Mouse (Mus musculus) urinary bladder, postnatal 10 days (tissue): ENCODE data around the gene Triap1.
"Not testable (repeated sequence)": the region's sequence is repeated elsewhere in the genome, so short reads cannot be mapped to it uniquely, and the experiment has no call there.

ENCODE experiments used
- DNase-seq: peaks from one replicate; pipeline ENCODE4 v3.0.0; 2022; ENCODE audit warnings: low spot score

Triap1 gene

DNA sequence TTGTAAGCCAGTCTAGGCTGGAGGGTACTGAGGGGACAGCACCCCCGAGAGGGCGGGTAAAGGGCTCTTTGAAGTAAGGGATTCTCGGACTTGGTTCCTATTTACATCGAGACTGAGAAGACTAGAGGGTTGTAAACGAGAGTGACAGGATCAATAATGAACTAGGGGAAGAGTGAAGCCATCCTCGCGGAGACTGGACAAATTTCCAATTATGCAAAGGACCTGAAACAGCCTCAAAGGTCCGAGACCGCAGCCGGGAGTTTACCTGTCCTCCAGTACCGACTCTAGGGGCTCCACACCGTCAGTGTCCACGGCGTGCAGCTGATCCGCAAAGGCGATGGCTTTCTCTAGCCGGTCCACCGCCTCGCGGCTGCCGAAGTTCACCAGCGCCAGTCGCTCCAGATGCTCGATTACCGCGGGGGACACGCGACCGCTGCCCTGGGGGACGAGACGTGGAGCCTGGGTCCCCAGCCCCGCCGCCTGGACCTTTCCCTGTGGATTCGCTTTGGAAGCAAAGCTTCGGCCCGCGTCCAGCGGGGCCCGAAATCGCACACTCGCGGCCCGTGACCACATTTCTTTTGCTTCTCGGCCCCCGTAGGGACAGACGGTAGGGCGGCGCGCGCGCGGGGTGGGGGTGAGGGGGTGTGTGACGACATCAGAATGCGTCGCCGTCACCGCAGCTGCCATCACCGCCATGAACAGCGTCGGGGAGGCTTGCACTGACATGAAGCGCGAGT is at the start of gene Triap1, which contains the start of gene Gatc:
Gene Triap1, plus strand, starts transcription at position 649 of the 737 bp plus-strand sequence.
Gene Gatc, minus strand, starts transcription at position 602 of the 737 bp plus-strand sequence.
- DNase-seq: peak; percentile 68

- DNase-seq: no peak
Measured at GRCm38 (mm10) chr5:115294173-115294572, 46.9 kb upstream of the Triap1 start.

- DNase-seq: no peak
Measured at GRCm38 (mm10) chr5:115296347-115296746, 44.7 kb upstream of the Triap1 start.

DNA sequence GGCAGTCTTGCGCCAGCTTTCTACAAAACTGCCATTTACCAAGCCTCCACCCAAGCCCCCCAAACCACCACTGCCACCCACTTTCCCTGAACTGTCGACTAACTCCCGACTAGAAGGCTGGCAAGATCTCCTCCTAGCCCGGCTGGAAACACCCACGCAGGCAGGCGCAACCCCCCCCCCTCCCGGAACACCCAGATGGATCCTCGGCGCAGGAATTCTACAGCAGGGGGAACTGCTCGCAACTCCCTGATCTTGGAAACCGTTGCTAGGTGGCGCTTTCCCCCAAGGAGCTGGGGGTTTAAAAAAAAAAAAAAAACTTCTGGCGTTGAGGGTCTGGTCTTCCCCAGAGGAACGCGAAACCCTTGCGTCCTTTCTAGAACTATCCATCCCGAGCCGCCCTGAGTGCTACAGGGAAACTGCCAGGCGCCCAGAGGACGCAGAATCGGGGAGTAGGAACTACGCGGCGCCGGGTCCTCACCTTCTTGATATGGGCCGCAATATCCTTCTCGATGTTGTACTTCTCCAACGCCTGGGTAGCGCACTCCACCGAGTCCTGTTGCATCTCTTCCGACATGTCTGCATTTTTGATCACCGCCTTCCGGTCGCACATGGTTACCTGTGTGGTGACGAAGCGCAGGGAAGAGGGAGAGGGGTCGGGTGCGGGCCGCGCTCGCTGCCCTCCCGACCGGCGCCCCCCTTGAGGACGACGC is 40.8 kb upstream of the Triap1 start:
- no peak for DNase-seq

GRCm38 (mm10) chr5:115300792-115301614 is 40.0 kb upstream of the Triap1 start, which contains the start of gene Dynll1:
TSS of gene Dynll1 (minus strand) at chr5:115300999.
- peak; percentile 99 for DNase-seq

DNA sequence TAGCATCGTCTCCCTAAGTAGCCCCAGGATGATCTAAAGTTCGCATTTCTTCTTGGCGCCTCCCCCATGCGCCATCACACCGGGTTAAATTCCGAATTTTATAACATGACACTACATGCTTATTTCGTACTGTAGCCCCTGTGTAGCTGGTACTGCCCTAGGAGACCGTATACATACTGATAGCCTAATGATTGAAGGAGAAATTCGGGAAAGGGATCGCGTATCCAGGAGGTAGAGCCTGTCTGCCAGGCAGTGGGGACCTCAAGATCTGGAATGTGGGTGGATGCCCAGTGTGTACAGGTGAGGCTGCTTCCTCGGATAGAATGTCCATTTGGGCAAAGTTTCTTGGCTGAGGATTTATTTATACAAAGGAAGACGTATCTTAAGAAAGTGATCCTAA is 39.4 kb upstream of the Triap1 start:
- no peak for DNase-seq

DNA sequence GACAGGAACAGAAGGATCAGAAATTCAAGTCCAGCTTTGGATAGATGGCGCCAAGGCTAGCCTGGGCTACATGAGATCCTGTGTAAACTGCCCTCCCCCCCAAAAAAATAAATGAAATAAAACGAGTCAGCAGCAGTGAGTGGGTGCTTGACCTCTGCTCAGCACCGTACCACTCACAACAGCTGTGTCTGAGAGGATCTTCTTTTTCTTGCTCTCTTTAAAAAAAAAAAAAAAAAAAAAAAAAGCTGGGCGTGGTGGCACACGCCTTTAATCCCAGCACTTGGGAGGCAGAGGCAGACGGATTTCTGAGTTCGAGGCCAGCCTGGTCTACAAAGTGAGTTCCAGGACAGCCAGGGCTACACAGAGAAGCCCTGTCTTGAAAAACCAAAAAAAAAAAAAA is 38.8 kb upstream of the Triap1 start:
- not testable (repeated sequence) for DNase-seq

- no peak for DNase-seq
Measured at GRCm38 (mm10) chr5:115312354-115312753, 28.7 kb upstream of the Triap1 start.

DNA sequence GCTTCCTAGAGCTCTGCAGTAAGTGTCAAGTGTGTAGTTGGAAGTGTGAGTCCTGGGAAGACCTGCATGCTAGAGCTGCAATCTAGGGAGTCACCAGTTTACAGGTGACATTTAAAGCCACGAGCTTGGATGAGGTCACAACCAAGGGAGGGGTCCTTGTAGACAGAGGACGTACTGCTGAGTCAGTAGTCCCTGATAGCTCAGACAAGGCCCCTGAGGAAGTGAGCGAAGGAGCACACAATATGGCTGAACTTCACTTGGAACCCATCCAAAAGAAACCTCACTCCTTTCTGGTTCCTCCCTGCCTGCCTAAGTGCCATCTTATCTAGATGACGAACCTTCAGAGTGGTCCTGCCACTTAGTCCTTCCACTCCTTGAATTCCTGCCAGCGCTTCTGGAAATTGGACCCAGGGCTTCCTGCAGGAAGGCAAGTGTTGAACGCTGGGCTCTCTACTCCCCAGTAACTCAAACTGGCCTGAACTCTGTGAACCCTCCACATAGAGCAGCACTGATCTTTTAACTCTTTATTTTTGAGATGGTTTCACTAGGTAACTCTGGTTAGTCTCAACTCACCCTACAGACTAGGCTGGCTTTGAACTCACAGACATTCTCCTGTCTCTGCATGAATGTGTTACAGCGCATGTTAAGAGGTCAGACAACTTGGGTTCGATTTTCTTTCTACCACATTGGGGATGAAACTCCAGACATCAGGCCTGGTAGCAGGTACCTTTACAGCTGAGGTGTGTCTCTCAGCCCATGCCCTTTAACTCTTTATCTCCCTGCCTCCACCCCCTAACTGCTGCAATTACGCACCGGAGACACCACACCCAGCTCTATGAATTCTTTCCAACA is 28.0 kb upstream of the Triap1 start:
- DNase-seq: no peak

DNA sequence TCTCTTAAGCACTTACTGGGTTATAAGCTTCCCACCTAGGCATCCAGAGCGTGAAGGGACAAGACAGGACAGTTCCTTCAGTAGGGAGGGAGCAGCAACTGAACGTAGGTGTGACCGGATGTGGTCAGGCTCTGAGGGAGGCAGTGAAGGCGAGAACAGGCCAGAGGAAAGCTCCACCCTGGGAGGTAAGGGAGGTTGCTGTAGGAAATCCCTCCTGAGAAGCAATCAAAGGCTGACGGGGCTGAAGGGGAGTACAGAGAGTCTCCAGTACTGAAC is 27.4 kb upstream of the Triap1 start:
- DNase-seq: no peak

DNA sequence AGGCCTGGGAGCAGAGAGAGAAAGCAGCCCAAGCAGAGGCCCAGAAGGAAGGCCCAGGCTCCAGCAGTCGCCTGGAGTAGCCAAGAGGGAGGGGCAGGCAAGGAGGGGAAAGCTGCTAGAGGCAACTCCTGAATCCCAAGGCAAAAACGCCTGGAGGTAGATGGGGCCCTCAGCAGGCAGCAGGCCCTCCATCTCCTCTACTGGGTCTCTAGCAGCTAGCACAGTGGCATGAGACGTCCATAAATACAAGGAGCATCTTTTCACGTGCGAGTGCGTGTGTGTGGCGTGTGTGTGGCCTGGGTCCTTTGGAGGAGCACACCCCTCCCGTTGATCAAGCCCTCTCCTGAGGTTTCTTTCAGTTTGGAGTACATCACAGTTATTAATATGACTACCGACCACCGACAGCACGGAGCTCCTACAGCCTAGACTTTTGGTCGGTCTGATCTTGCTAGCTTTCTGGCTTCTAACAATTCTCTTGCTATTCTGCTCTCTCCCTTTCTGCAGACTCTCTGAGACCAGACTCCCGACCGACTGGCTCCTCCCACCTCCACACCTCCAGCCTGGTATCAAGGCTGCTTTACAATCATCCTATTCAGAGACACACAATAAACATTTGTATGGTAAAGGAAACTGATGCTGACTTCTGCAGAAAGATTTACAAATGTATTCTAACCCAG is 23.9 kb upstream of the Triap1 start:
- DNase-seq: no peak

DNA sequence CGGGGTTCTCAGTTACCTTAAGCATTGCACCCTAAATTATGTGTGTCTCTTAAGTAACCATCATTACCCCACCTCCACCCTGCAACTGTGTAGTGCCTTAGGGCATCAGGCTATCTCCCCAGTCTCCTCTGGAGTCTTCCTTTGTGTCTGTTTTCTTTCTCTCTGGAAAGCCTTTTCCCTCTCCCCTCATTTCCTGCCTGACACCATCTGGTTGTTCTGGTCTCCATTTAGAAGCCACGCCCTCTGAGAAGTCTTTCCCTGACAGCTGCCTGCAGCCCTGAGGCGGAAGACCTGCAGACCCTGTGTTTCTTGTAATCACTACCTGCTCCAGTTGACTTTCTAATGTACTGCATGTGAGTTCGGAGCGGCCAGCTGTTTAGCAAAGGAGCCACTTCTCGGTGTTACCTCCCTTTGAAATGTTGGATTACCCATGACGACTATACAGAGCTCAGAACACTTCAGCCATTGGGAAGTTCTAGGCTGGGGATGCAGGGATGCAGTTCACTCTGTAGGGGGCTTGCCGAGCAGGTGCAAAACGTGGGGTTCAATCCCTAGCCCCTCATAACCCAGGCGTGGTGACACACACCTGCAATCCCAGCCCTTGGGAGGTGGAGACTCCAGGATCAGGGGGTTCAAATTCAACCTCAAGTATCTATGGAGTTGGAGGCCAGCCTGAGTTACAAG is 23.2 kb upstream of the Triap1 start:
- DNase-seq: no peak

DNA sequence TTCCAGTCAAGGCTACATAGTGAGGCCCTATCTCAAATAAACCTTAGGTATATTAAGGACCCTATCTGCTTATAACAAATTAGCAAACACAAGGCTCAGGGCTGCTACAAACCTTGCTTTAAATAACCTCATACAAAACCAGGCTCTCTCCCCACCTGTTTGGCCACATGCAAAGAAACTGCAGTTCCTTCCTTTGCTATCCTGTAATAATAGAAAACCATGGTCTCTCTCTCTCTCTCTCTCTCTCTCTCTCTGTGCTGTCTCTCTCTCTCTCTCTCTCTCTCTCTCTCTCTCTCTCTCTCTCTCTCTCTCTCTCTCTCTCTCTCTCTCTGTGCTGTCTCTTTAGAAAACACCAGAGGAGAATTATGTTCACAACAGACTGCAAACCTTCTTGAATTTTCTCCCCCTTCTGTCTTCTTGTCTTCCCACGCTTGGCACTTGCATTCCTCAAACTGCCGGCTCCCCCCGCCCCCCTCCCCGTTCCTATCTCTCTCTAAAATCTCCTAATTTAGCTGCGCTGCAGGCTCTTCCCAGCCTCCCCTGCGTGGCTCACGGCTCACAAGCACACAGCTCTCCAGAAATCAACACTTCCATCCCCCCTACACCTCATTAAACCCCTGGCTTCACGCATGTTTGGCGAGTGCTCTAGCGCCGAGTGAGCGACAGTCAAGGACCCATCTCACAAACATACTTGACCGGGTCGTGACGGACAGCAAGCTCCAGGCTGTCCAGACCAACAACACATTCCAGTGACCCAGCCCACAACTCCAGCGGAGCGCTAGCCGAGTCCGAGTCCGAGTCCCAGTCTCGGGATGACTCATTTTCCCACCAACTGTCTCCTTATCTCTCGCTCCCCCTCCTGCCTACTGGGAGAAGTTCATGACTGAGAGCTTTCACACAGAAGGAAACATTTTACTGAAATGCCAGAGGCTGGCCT is 21.8 kb upstream of the Triap1 start:
- peak; percentile 41 for DNase-seq

GRCm38 (mm10) chr5:115326256-115326831 is 14.7 kb upstream of the Triap1 start:
- no peak for DNase-seq

- peak; percentile 81 for DNase-seq
Measured at GRCm38 (mm10) chr5:115326875-115327609, 14.0 kb upstream of the Triap1 start, which contains the start of gene Srsf9. TSS of gene Srsf9 (plus strand) at chr5:115327177.

GRCm38 (mm10) chr5:115327610-115328548 is 13.1 kb upstream of the Triap1 start:
- DNase-seq: no peak

GRCm38 (mm10) chr5:115330955-115331354 is 10.1 kb upstream of the Triap1 start:
- DNase-seq: no peak
